Comparison of ENCODE assay signal across 19 mouse cellular contexts in the genomic region with DNA sequence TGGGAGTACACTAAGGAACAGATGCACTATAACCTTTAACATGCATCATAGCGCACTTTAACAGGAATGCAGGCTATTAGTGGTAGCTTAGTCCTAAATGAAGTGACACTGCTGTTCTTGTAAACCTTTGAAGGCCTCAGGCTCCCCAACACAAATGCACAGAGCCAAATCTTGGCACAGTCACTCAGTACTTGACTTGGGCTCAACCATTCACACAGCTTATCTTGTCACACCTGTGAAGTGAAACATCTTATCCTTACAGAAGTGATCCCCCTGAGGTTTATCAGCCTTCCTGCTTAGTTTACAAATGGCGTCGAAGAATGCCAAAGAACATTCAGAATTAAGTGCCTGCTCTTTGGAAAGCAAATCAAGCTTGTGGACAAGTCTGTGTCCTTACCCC.
"Had no signal": no experiment of that assay in that cellular context is flagged by ENCODE, and none has a peak within 500 bp of the region (broad histone marks: within the 10 kb centered on the region; RNA-seq: fewer than 3 reads in every experiment).

No protein-coding gene starts in this region.

- ATAC-seq: midbrain, embryonic 13.5 days; midbrain, embryonic 16.5 days had no signal

- H3K9me3 ChIP-seq: limb, embryonic 12.5 days; limb, embryonic 15.5 days; liver, embryonic 15.5 days; midbrain, embryonic 10.5 days; midbrain, embryonic 13.5 days; neural tube, embryonic 13.5 days had no signal

- DNase-seq: kidney, adult 9 months; kidney, postnatal 14 days; kidney, postnatal 4 days; left cerebral cortex, postnatal 4 days; lung, adult 2 months; lung, postnatal 14 days; lung, postnatal 4 days; retina, postnatal 1 day; thymus, adult 18-20 months; thymus, postnatal 4 days had no signal

- H3K9ac ChIP-seq: limb, embryonic 12.5 days; limb, embryonic 15.5 days; liver, embryonic 15.5 days; midbrain, embryonic 13.5 days; neural tube, embryonic 13.5 days had no signal

- H3K27ac ChIP-seq: limb, embryonic 12.5 days; limb, embryonic 15.5 days; liver, embryonic 15.5 days; midbrain, embryonic 10.5 days; midbrain, embryonic 13.5 days; neural tube, embryonic 13.5 days had no signal

- H3K4me3 ChIP-seq: limb, embryonic 12.5 days; limb, embryonic 15.5 days; liver, embryonic 15.5 days; midbrain, embryonic 10.5 days; midbrain, embryonic 13.5 days; myocyte; neural tube, embryonic 13.5 days had no signal

- H3K4me1 ChIP-seq: limb, embryonic 12.5 days; limb, embryonic 15.5 days; liver, embryonic 15.5 days; midbrain, embryonic 10.5 days; midbrain, embryonic 13.5 days; neural tube, embryonic 13.5 days had no signal

- H3K4me2 ChIP-seq: limb, embryonic 12.5 days; limb, embryonic 15.5 days; liver, embryonic 11.5 days; liver, embryonic 15.5 days; midbrain, embryonic 13.5 days; neural tube, embryonic 13.5 days had no signal

- H3K27me3 ChIP-seq: limb, embryonic 12.5 days; limb, embryonic 15.5 days; liver, embryonic 15.5 days; midbrain, embryonic 13.5 days; neural tube, embryonic 13.5 days had no signal
